Mouse (Mus musculus) cerebellum, postnatal 25 days (tissue): ENCODE measurements at regions not wholly inside any gene's neighbourhood (a gene's known extent, or its start where the extent isn't known, plus 50 kb on each side); places are given as distances from the start of the nearest gene placed in this dataset.

ENCODE experiments used
- DNase-seq, 2 experiments: peaks; one replicate each; pipeline ENCODE4 v3.0.0; 2021; ENCODE audit warnings: mixed read lengths in 2 of 2

DNA sequence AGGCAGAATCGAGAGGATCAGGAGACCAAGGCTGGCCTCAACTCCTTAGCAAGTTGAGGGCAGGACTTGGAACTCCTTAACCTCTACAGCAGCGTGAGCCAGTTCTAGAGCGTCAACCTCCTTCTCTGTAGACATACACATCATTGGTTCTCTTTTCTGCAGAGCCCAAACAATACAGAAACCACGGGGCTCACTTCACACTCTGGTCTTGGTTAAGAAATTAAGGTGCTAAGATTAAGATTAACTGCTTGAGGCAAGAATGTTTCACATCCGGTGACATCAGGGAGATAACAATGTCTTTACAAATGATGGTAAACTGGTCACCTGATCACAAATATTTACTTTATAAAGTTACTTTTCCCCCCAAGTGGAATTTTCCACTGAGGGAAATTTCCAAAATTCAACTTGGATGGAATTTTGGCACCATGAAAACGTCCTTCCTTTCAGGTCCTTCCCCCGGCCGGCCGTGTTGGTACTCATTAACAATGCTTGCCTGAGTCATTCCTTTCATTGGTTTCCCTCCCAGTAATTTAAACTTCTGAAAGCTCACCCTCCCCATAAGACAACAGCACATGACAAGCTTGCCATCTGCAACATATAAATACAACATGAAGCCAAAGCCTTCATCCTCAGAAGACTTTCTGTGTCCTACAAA lies 77.3 kb upstream of the Kdm7a start:
- no peak for DNase-seq

DNA sequence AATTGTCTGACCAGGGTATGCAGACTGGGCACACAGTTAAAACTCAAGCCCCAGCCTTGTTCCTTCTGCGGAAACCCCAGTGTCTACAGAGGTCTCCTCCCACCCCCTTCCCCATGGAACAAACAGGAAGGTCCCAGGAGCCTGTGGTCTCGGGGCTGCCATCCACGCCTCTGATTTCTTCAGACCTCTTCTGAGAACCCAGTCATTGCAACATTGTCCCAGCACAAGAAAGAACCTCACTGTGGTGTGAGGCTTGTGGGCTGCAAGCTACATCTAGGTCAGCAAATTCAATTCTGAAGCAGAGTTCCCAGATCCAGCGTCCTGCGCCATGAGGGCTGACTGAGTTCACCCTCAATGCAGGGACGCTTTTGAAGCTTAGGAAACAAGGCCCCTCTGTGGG lies 71.7 kb upstream of the Kdm7a start:
- no peak for DNase-seq

DNA sequence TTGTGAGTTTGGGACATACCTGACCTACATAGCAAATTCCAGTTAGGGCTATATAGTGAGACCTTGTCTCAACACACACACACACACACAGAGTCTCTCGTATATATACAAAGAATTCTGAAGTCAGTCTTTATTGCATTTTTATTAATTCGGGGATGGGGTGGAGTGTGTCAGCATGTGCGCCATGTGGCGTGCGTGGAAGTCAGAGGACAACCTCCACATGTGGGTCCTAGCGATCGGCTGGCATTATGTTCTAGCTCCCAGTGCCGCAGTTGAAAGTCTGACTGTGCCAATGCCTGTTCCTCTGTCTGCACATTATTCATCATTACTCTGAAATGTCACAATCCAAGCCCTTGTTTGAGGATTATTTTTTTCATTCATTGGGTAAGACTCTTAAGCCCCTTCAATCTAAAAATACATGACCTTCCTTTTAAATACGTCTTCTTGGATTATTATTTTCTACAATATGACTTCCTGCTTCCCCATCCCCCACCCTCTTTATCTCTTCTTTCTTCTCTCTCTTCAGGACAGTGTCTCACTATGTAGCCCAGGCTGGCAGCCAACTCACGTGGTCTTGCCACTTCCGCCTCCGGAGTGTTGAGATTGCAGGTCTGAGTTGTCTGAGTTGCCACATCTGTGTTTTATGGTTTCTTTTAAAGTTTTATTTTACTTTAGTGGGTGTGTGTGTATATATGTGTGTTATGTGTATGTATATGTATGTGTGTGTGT lies 68.3 kb upstream of the Kdm7a start:
- no peak for DNase-seq

GRCm38 (mm10) chr6:39273427-39273826 lies 66.8 kb upstream of the Kdm7a start:
- DNase-seq, result no peak

DNA sequence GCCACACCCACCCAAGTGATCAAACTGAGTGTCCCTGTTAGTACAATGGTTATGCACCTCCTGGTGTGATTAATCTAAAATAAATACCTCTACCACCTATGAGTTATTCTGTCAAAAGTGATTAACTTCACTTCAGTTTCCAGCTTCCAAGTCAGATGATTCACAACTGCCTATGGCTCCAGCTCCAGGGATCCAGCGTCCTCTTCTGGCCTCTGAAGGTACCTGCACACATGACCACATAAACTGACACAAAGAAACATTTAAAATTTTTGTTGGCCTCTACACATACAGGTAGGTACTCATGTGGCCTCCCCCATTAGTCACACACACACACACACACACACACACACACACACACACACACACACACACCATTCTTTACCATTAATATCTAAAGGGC lies 63.9 kb upstream of the Kdm7a start:
- no peak for DNase-seq

- no peak for DNase-seq
Measured at GRCm38 (mm10) chr6:39269706-39270105, 63.1 kb upstream of the Kdm7a start.

DNA sequence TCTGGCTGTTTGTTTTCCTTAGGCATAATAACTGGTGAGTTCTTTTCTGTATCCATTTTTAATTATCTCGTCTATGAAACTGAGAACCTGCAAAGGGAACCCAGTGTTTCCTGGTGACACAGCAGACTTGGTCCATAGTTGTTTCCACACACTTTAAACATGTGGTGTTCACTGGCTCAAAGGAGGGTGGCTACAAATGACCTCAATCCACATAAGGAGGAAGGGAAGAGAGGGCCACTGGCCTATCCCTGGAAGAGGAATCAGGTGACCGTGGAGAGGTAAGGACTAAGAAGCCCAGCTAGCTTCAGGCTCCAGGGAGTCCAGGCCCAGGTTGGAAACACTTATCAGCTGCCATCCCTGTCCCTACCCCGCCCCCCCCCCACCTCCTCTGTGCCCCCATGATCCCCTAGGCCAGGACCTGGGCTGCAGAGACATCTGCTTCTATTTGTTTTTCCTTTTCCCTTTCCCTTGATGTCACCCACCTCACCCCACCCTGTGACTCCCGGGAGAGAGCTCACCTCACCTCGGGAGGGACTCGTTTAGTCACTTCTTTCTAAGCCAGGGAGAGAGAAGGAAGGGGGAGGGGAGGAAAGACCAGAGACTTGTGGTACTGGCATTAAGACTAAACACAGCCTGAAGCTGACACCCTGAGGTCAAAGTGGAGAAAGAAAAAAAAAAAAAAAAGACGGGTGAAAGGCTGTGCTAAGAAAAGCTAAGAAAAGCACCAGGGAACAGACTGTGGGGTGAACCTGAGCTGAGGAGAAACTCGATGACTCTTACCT lies 62.2 kb upstream of the Kdm7a start:
- no peak for DNase-seq

GRCm38 (mm10) chr6:39264722-39265121 lies 58.1 kb upstream of the Kdm7a start:
- no peak for DNase-seq

DNA sequence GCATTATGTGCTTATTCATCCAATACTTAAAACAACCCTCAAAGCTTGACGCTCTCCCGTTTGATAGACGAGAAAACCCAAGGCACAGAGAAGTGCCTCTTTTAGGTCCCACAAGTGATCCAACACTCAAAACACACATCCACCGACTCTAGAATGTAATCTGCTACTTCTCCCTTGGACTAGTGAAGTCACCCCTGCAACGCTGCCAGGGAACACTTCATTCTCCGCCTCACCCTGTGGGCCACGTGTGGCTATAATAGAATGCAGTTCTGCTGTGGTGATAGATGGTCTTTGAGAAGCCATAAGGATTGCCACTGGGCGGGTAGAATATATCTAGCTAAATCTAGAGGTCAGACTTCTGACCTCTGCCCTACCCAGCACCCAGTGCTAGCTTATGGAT lies 57.0 kb upstream of the Kdm7a start:
- no peak for DNase-seq

GRCm38 (mm10) chr6:39261951-39262350 lies 55.4 kb upstream of the Kdm7a start:
- DNase-seq, result peak in 1 of 2 experiments; percentile 17

GRCm38 (mm10) chr6:39260480-39260879 lies 53.9 kb upstream of the Kdm7a start:
- no peak for DNase-seq

DNA sequence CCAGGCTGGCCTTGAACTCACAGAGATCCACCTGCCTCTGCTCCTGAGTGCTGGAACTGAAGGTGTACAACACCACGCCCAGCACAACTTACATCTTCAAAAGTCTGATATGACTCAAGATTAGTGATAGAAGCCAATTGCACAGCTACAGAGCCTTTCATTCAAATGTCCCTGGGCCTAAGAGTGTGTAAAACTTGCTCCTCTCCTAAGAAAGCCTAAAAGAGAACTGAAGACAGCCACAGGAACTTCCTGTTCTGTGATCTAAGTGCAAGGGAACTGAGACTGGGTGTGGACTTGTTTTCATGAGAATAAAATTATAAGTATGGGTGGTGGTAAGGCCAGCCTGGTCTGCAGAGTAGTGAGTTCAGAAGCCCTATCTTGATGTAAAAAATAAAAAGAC lies 52.5 kb upstream of the Kdm7a start:
- no peak for DNase-seq

- no peak for DNase-seq
Measured at GRCm38 (mm10) chr6:39258656-39259055, 52.1 kb upstream of the Kdm7a start.

DNA sequence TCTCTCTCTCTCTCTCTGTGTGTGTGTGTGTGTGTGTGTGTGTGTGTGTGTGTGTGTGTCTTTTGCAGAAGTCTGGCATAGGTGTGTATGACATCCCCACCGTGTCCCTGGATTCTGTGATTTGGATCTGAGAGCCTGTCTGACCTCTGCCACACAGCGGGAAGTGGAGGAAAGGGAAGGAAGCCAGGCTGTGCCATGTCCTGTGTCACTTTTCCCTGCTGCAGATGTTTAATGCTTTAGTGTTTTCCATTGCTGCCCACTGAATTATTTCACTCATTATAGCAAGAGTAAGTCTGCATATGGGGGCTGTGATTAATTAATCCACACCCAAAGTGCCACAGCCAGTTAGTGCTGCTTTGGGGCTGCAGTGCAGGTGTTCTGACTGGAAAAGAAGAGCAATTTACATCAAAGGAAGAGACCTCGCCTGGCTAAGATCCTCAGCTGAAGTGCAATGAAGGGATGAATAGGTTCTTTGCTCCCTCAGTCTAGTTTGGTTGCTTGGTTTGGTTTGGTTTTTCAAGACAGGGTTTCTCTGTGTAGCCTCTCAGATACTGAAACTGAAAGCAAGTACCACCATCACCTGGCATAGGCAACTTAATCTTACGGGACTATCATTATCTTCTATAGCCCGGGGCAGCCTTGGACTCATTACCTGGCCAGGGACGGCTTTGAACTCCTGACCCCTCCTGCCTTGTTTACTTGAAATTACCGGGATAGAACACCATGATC lies 51.2 kb upstream of the Kdm7a start:
- no peak for DNase-seq

DNA sequence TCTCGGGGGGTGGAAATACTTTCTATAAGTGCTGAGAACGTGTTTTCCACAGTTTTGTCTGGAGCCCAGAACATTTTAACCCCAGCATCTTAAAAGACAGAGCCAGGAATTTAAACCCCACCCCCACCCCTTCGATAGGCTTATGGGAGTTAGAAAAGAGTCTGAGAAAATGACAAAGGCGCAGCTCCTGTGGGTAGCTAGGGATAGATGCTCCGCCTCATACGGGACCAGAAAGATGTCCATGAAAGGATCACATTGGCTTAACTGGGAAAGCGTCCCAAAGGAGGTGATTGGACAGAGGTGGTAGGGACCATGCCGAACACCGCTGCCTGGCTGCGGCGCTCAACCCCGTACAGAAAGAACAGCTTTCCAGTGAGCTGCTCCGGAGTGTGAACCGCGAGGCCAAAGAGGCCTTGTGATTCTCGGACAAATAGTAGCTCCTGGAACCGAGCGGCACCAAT lies 50.6 kb upstream of the Kdm7a start:
- peak; percentile 35 to 37 for DNase-seq

- peak; percentile 51 to 66 for DNase-seq
Measured at GRCm38 (mm10) chr6:39256304-39257103, 49.9 kb upstream of the Kdm7a start.
